Mouse (Mus musculus): ENCODE measurements at regions not wholly inside any gene's neighbourhood (a gene's known extent, or its start where the extent isn't known, plus 50 kb on each side); places are given as distances from the start of the nearest gene placed in this dataset.

GRCm38 (mm10) chr10:67695891-67696853, 147.4 kb upstream of the Ado start:
- POLR2A ChIA-PET: no interaction called here
- CTCF ChIA-PET: no interaction called here

GRCm38 (mm10) chr10:67694751-67695150, 146.0 kb upstream of the Ado start:
- ChIA-PET POLR2A (no interaction called here), CTCF (no interaction called here)

- CTCF ChIA-PET: no interaction called here
These were observed 144.8 kb upstream of the Ado start for GRCm38 (mm10) chr10:67693586-67693985.

GRCm38 (mm10) chr10:67689944-67690670, 141.4 kb upstream of the Ado start:
- ChIA-PET CTCF (interaction anchor here in 1 of 4 experiments (0.6 kb wide), 1 partner anchor 265 kb away, joined by 3 read pairs; no protein-coding TSS in a partner anchor), POLR2A (no interaction called here)

More at GRCm38 (mm10) chr10:67693586-67693985, 144.8 kb upstream of the Ado start:
- POLR2A ChIA-PET: no interaction called here

GRCm38 (mm10) chr10:67679382-67679781, 130.6 kb upstream of the Ado start:
- ChIA-PET CTCF (interaction anchor here in 1 of 4 experiments (0.6 kb wide), 1 partner anchor 351 kb away, joined by 3 read pairs; no protein-coding TSS in a partner anchor), POLR2A (no interaction called here)

GRCm38 (mm10) chr10:67673450-67673849, 124.7 kb upstream of the Ado start:
- ChIA-PET POLR2A (interaction anchor here in 2 of 4 experiments (0.6 to 0.8 kb wide), 3 partner anchors 97 to 222 kb away, joined by 3 to 5 read pairs (median 5); no protein-coding TSS in a partner anchor), CTCF (interaction anchor here in 1 of 4 experiments (0.6 kb wide), 1 partner anchor 33 kb away, joined by 6 read pairs; no protein-coding TSS in a partner anchor)

GRCm38 (mm10) chr10:67672281-67672680, 123.5 kb upstream of the Ado start:
- ChIA-PET CTCF (interaction anchor here in 1 of 4 experiments (0.5 kb wide), 1 partner anchor 281 kb away, joined by 3 read pairs; no protein-coding TSS in a partner anchor), POLR2A (no interaction called here)

GRCm38 (mm10) chr10:67669066-67669465, 120.3 kb upstream of the Ado start:
- CTCF ChIA-PET: no interaction called here
- POLR2A ChIA-PET: interaction anchor here in 1 of 4 experiments (0.6 kb wide), 1 partner anchor 622 kb away, joined by 4 read pairs; no protein-coding TSS in a partner anchor

GRCm38 (mm10) chr10:67663028-67663427, 114.3 kb upstream of the Ado start:
- CTCF ChIA-PET: no interaction called here
- POLR2A ChIA-PET: interaction anchor here in 1 of 4 experiments (0.5 kb wide), 1 partner anchor 48 kb away, joined by 8 read pairs; no protein-coding TSS in a partner anchor

- POLR2A ChIA-PET: no interaction called here
- CTCF ChIA-PET: interaction anchor here in 1 of 4 experiments (0.6 kb wide), 1 partner anchor 322 kb away, joined by 3 read pairs; no protein-coding TSS in a partner anchor
These were observed 112.9 kb upstream of the Ado start for GRCm38 (mm10) chr10:67661666-67662065.

GRCm38 (mm10) chr10:67658005-67658545, 109.3 kb upstream of the Ado start:
- POLR2A ChIA-PET: no interaction called here
- CTCF ChIA-PET: interaction anchor here in 1 of 4 experiments (0.5 kb wide), 1 partner anchor 77 kb away, joined by 4 read pairs; no protein-coding TSS in a partner anchor

GRCm38 (mm10) chr10:67657305-67657704, 108.5 kb upstream of the Ado start:
- POLR2A ChIA-PET: no interaction called here
- CTCF ChIA-PET: interaction anchor here in 1 of 4 experiments (0.5 kb wide), 1 partner anchor 77 kb away, joined by 4 read pairs; no protein-coding TSS in a partner anchor

- POLR2A ChIA-PET: no interaction called here
- CTCF ChIA-PET: no interaction called here
These were observed 105.8 kb upstream of the Ado start for GRCm38 (mm10) chr10:67654518-67654917.

- ChIA-PET CTCF (interaction anchor here in 2 of 4 experiments (0.7 to 1.2 kb wide), 2 partner anchors 70 kb away, joined by 3 read pairs; no protein-coding TSS in a partner anchor), POLR2A (no interaction called here)
These were observed 103.5 kb upstream of the Ado start for GRCm38 (mm10) chr10:67652300-67652699.

- ChIA-PET CTCF (interaction anchor here in 1 of 4 experiments (1.2 kb wide), 1 partner anchor 71 kb away, joined by 3 read pairs; no protein-coding TSS in a partner anchor), POLR2A (no interaction called here)
These were observed 102.6 kb upstream of the Ado start for GRCm38 (mm10) chr10:67651386-67651785.

- POLR2A ChIA-PET: interaction anchor here (0.5 to 1.3 kb wide), 10 partner anchors 11 to 1146 kb away, joined by 3 to 8 read pairs (median 4); no protein-coding TSS in a partner anchor
These were observed 99.3 kb upstream of the Ado start for GRCm38 (mm10) chr10:67647777-67648727.

GRCm38 (mm10) chr10:67646659-67647559, 98.2 kb upstream of the Ado start:
- ChIA-PET POLR2A (interaction anchor here in 2 of 4 experiments (0.6 to 1.1 kb wide), 6 partner anchors 9 to 521 kb away, joined by 3 to 5 read pairs (median 3); no protein-coding TSS in a partner anchor), CTCF (interaction anchor here in 2 of 4 experiments (0.6 to 0.7 kb wide), 2 partner anchors 87 to 256 kb away, joined by 3 read pairs; no protein-coding TSS in a partner anchor)

More at GRCm38 (mm10) chr10:67647777-67648727, 99.3 kb upstream of the Ado start:
- CTCF ChIA-PET: interaction anchor here in 1 of 4 experiments (0.7 kb wide), 1 partner anchor 897 kb away, joined by 3 read pairs; no protein-coding TSS in a partner anchor
